Mouse (Mus musculus) lung, postnatal 36 days (tissue): ENCODE results near the gene Csf3.
"Not testable (repeated sequence)": the region's sequence is repeated elsewhere in the genome, so short reads cannot be mapped to it uniquely, and the experiment has no call there.

Experiments
- DNase-seq: peaks from one replicate; pipeline ENCODE4 v3.0.0; 2022; ENCODE audit warnings: mixed read lengths

Gene Csf3

GRCm38 (mm10) chr11:98734020-98734419, 33.0 kb downstream of the Csf3 start:
- no peak for DNase-seq

- DNase-seq = no peak
Measured at GRCm38 (mm10) chr11:98735111-98735510, 34.0 kb downstream of the Csf3 start.

GRCm38 (mm10) chr11:98736176-98736575, 35.1 kb downstream of the Csf3 start:
- DNase-seq = no peak

GRCm38 (mm10) chr11:98737220-98737619, 36.2 kb downstream of the Csf3 start:
- DNase-seq = not testable (repeated sequence)

- DNase-seq = no peak
Measured at GRCm38 (mm10) chr11:98738428-98738911, 37.4 kb downstream of the Csf3 start.

GRCm38 (mm10) chr11:98738925-98739324, 37.9 kb downstream of the Csf3 start:
- DNase-seq = no peak

GRCm38 (mm10) chr11:98740026-98740392, 38.9 kb downstream of the Csf3 start:
- DNase-seq = no peak

- DNase-seq = peak; percentile 67
Measured at GRCm38 (mm10) chr11:98740393-98741050, 39.5 kb downstream of the Csf3 start, which contains the start of gene Thra. Gene Thra (plus strand): TSS chr11:98740638.

GRCm38 (mm10) chr11:98741051-98741620, 40.1 kb downstream of the Csf3 start:
- no peak for DNase-seq

- DNase-seq = peak; percentile 84
Measured at GRCm38 (mm10) chr11:98741622-98742396, 40.7 kb downstream of the Csf3 start.

- DNase-seq = no peak
Measured at GRCm38 (mm10) chr11:98742397-98743291, 41.6 kb downstream of the Csf3 start.

GRCm38 (mm10) chr11:98743655-98744345, 42.7 kb downstream of the Csf3 start:
- no peak for DNase-seq

GRCm38 (mm10) chr11:98744456-98745019, 43.5 kb downstream of the Csf3 start:
- no peak for DNase-seq

- DNase-seq = no peak
Measured at GRCm38 (mm10) chr11:98745932-98746853, 45.1 kb downstream of the Csf3 start.

GRCm38 (mm10) chr11:98746855-98747693, 46.0 kb downstream of the Csf3 start:
- DNase-seq = peak; percentile 89

- DNase-seq = peak; percentile 39
Measured at GRCm38 (mm10) chr11:98747804-98748505, 46.9 kb downstream of the Csf3 start.

GRCm38 (mm10) chr11:98748506-98749416, 47.7 kb downstream of the Csf3 start:
- DNase-seq = peak; percentile 88

- no peak for DNase-seq
Measured at GRCm38 (mm10) chr11:98749716-98750115, 48.7 kb downstream of the Csf3 start.
